Mouse (Mus musculus) limb, embryonic 14.5 days (tissue): ENCODE results near the gene Rcbtb2. TPM values are rescaled to one million over a fixed set of nuclear protein-coding genes. Genes with fewer than 3 reads are reported as not detected.

Experiments
- ATAC-seq: fragments of 200-750 bp; cut with Nextera tagmentation; 2 replicates; pipeline ENCODE4 v1.8.0; 2017; ENCODE audit warnings: low read depth, moderate number of reproducible peaks, moderate TSS enrichment; ENCODE audit not compliant: low FRiP score
- DNase-seq: peaks from one replicate; pipeline ENCODE4 v3.0.0-alpha.2; 2015; ENCODE audit warnings: low spot score
- H3K27ac ChIP-seq: fragments of 300-500 bp; sonication (generic); replicated peaks from 2 replicates; pipeline ENCODE4 v1.5.1; 2014; ENCODE audit warnings: low read depth, mild to moderate bottlenecking, low read length, moderate library complexity, mixed read lengths
- H3K27me3 ChIP-seq: fragments of 300-500 bp; sonication (generic); 2 replicates; pipeline ENCODE4 v1.6.1; 2014; ENCODE audit warnings: low read length, mixed read lengths; ENCODE audit not compliant: control insufficient read depth, insufficient read depth
- H3K36me3 ChIP-seq: fragments of 300-500 bp; sonication (generic); 2 replicates; pipeline ENCODE4 v1.6.1; 2014; ENCODE audit warnings: mild to moderate bottlenecking, low read length, moderate library complexity, mixed read lengths; ENCODE audit not compliant: control insufficient read depth, insufficient read depth
- H3K4me1 ChIP-seq: fragments of 300-500 bp; sonication (generic); 2 replicates; pipeline ENCODE4 v1.6.1; 2014; ENCODE audit warnings: antibody characterized with exemption, low read length, mixed read lengths; ENCODE audit not compliant: control insufficient read depth, insufficient read depth
- H3K4me2 ChIP-seq: fragments of 300-500 bp; sonication (generic); replicated peaks from 2 replicates; pipeline ENCODE4 v1.6.1; 2014; ENCODE audit warnings: low read depth, mild to moderate bottlenecking, low read length, moderate library complexity; ENCODE audit not compliant: severe bottlenecking
- H3K4me3 ChIP-seq: fragments of 300-500 bp; sonication (generic); replicated peaks from 2 replicates; pipeline ENCODE4 v1.5.1; 2014; ENCODE audit warnings: low read length
- H3K9ac ChIP-seq: fragments of 300-500 bp; sonication (generic); 2 replicates; pipeline ENCODE4 v1.6.1; 2014; ENCODE audit warnings: mild to moderate bottlenecking, low read depth, low read length, moderate library complexity; ENCODE audit not compliant: severe bottlenecking
- H3K9me3 ChIP-seq: fragments of 300-500 bp; sonication (generic); 2 replicates; pipeline ENCODE4 v1.6.1; 2016; ENCODE audit warnings: low read length; ENCODE audit not compliant: control insufficient read depth
- POLR2A ChIP-seq: fragments of 200-500 bp; IDR thresholded peaks from 2 replicates; pipeline ENCODE4 v1.8.0; 2012; ENCODE audit warnings: inconsistent platforms, mild to moderate bottlenecking, moderate library complexity, borderline replicate concordance; ENCODE audit not compliant: insufficient read depth, insufficient read length; ENCODE audit errors: extremely low read depth
- WGBS: fragments of 180-500 bp; shearing (Covaris S2); extraction: QIAGEN DNeasy Blood & Tissue Kit; methylation state at CpG from one replicate; pipeline ENCODE4 v1.1.7; 2014; 5-methylcytosine and 5-hydroxymethylcytosine counted together
- polyA plus RNA-seq, 2 experiments: library from polyadenylated mRNA; depleted of rRNA in 1 of 2; stranded (reverse) in 1 of 2; unstranded in 1 of 2; fragments of >200 nt; fragmentation: Nextera tagmentation in 1 of 2; extraction: Ambion mirVana in 1 of 2; gene quantifications; 2 replicates each; pipeline versions ENCODE4 v1.2.1 to v1.2.3; 2012 to 2014

Gene Rcbtb2
- polyA plus RNA-seq, 2 experiments, result 87.0 to 98.8 TPM

DNA sequence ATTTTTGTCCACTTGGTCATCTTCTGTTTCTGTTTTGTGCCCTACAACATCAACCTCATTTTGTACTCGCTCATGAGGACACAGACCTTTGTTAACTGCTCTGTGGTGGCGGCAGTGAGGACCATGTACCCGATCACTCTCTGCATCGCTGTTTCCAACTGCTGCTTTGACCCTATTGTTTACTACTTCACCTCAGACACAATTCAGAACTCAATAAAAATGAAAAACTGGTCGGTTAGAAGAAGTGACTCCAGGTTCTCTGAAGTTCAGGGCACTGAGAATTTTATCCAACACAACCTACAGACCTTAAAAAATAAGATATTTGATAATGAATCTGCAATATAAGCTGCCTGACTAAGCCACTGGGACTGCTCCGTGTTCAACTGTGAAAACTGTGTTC is 116.5 kb downstream of the Rcbtb2 start:
- peak overlapping the region; percentile 95 for H3K27ac ChIP-seq
- DNase-seq, result peak; percentile 44
- peak overlapping the region; percentile 81 for H3K9ac ChIP-seq
- peak; percentile 35; the same call in 1 of the 2 replicates for ATAC-seq
- peaks cover 4% of the 10 kb centered on the region; the same call in 1 of the 2 replicates for H3K36me3 ChIP-seq
- peak overlapping the region; percentile 57 for H3K4me3 ChIP-seq
- H3K4me2 ChIP-seq, result peak overlapping the region; percentile 62
- no peaks in the 10 kb centered on the region for H3K9me3 ChIP-seq
- 1% methylated on average over 6 of the region's 6 CpGs for WGBS
- H3K4me1 ChIP-seq, result peaks cover 19% of the 10 kb centered on the region
- TF ChIP-seq POLR2A, result peak; percentile 26; the same call in 1 of the 2 replicates
- no peaks in the 10 kb centered on the region for H3K27me3 ChIP-seq

DNA sequence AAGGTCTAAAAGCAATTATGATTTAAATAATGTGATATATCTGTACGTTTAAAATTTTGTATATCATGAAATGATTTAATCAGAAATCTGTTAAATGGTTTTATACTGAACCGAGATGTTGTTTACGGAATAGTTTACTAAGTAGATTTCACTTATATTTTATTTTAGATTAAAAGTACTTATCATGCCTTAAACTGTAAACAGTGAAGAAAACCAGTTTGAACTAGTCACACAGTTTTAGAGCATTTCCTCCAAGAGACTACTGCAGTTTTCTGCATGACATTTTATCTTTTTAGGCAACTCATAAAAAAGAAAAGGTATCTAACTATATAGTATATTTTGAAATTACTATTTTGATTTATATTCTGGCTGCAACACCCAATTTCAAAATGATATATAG is 117.0 kb downstream of the Rcbtb2 start:
- peak; percentile 34 for DNase-seq
- no peak for TF ChIP-seq POLR2A
- 38% methylated on average over 3 of the region's 3 CpGs for WGBS
- H3K36me3 ChIP-seq, result peaks cover 4% of the 10 kb centered on the region; the same call in 1 of the 2 replicates
- H3K9me3 ChIP-seq, result no peaks in the 10 kb centered on the region
- ATAC-seq, result no peak
- 0 out of 2 replicates have a peak overlapping the region, but pooled peaks have one; percentile 57 for H3K4me3 ChIP-seq
- no peak overlapping the region for H3K9ac ChIP-seq
- no peak overlapping the region for H3K27ac ChIP-seq
- 0 out of 2 replicates have a peak overlapping the region, but pooled peaks have one; percentile 17 for H3K4me2 ChIP-seq
- H3K27me3 ChIP-seq, result no peaks in the 10 kb centered on the region
- peaks cover 13% of the 10 kb centered on the region for H3K4me1 ChIP-seq

DNA sequence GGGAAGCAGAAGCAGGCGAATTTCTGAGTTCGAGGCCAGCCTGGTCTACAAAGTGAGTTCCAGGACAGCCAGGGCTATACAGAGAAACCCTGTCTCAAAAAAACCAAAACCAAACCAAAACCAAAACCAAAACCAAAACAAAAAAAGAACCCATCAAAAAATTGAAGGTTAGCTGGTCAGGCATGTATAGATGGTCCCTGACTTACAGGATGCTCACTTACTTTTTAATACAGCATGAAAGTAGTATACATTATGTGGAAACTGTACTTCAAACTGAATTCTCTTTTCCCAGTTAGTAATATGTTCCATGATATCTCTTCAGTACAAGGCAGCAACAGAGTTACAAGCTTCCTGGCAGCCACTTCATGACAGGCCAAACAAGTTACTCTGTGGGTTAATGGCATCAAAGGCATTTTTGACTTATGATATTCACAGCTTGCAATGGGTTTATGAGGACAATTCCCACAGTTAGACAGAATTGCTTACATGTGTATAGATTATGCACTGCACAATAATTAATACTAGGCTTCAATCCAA is 121.3 kb downstream of the Rcbtb2 start:
- ATAC-seq (no peak), DNase-seq (no peak)
- no peak overlapping the region for H3K9ac ChIP-seq
- no peak overlapping the region for H3K4me2 ChIP-seq
- H3K4me1 ChIP-seq, result no peaks in the 10 kb centered on the region
- no peak overlapping the region for H3K27ac ChIP-seq
- 95% methylated on average over 2 of the region's 2 CpGs for WGBS
- no peak overlapping the region for H3K4me3 ChIP-seq
- H3K36me3 ChIP-seq, result peaks cover 4% of the 10 kb centered on the region; the same call in 1 of the 2 replicates
- TF ChIP-seq POLR2A, result no peak
- no peaks in the 10 kb centered on the region for H3K9me3 ChIP-seq
- H3K27me3 ChIP-seq, result no peaks in the 10 kb centered on the region

DNA sequence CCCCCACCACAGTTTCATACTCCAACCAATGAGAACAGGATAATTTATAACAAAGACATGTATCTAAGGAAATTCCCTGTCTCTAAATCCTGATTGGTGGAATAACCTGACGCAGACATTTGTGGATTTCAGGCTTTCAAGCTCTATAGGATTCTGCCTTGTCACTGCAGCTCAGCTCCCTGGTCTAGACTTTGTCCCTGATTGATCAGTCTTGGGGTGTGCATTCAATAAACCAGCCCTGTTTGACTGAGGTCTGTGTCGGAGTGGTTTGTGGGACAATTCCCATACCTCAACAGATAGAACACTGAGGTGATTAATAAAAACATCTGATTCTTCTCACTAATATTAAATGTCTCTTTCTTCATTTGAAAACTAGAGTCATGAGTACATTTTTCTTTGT is 127.2 kb downstream of the Rcbtb2 start:
- no peak for ATAC-seq
- Histone ChIP-seq H3K4me3 (no peak overlapping the region), H3K9ac (no peak overlapping the region), H3K4me2 (no peak overlapping the region), H3K9me3 (no peaks in the 10 kb centered on the region), H3K36me3 (no peaks in the 10 kb centered on the region), H3K27ac (no peak overlapping the region), H3K27me3 (no peaks in the 10 kb centered on the region), H3K4me1 (no peaks in the 10 kb centered on the region)
- 91% methylated on average over 2 of the region's 2 CpGs for WGBS
- no peak for DNase-seq
- no peak for TF ChIP-seq POLR2A

- Histone ChIP-seq H3K27ac (no peak overlapping the region), H3K4me1 (no peaks in the 10 kb centered on the region), H3K9me3 (no peaks in the 10 kb centered on the region), H3K36me3 (no peaks in the 10 kb centered on the region), H3K9ac (no peak overlapping the region), H3K4me2 (no peak overlapping the region), H3K4me3 (no peak overlapping the region), H3K27me3 (no peaks in the 10 kb centered on the region)
- no peak for ATAC-seq
- WGBS, result 66% methylated on average over 2 of the region's 2 CpGs
- no peak for TF ChIP-seq POLR2A
- no peak for DNase-seq
These were observed 129.4 kb downstream of the Rcbtb2 start for GRCm38 (mm10) chr14:73252276-73252675.
